Mouse (Mus musculus): Measurements from ENCODE around the gene Pacrg.

Gene Pacrg

GRCm38 (mm10) chr17:10406311-10406710 is 433.8 kb downstream of the Pacrg start:
- DNase-seq (ENCODE audit: low spot score in 2 of 2), result no peak

GRCm38 (mm10) chr17:10405906-10406305 is 434.2 kb downstream of the Pacrg start:
- no peak for DNase-seq (ENCODE audit: low spot score in 2 of 2)

- no peak for DNase-seq (ENCODE audit: low spot score in 2 of 2)
Measured at GRCm38 (mm10) chr17:10403186-10403585, 436.9 kb downstream of the Pacrg start.

GRCm38 (mm10) chr17:10402064-10402640 is 438.0 kb downstream of the Pacrg start:
- no peak for DNase-seq (ENCODE audit: low spot score in 2 of 2)

GRCm38 (mm10) chr17:10401529-10401928 is 438.6 kb downstream of the Pacrg start:
- no peak for DNase-seq (ENCODE audit: low spot score in 2 of 2)

- no peak for DNase-seq (ENCODE audit: low spot score in 2 of 2)
Measured at GRCm38 (mm10) chr17:10399706-10400105, 440.4 kb downstream of the Pacrg start.

- no peak for DNase-seq (ENCODE audit: low spot score in 2 of 2)
Measured at GRCm38 (mm10) chr17:10398871-10399270, 441.2 kb downstream of the Pacrg start.

GRCm38 (mm10) chr17:10397924-10398627 is 442.0 kb downstream of the Pacrg start:
- DNase-seq (ENCODE audit: low spot score in 2 of 2), result no peak

- DNase-seq (ENCODE audit: low spot score in 2 of 2), result no peak
Measured at GRCm38 (mm10) chr17:10397336-10397735, 442.8 kb downstream of the Pacrg start.

- DNase-seq (ENCODE audit: low spot score in 2 of 2), result no peak
Measured at GRCm38 (mm10) chr17:10396863-10397262, 443.2 kb downstream of the Pacrg start.

GRCm38 (mm10) chr17:10394855-10395254 is 445.3 kb downstream of the Pacrg start:
- no peak for DNase-seq (ENCODE audit: low spot score in 2 of 2)

GRCm38 (mm10) chr17:10393766-10394165 is 446.3 kb downstream of the Pacrg start:
- DNase-seq (ENCODE audit: low spot score in 2 of 2), result no peak

GRCm38 (mm10) chr17:10392342-10393034 is 447.6 kb downstream of the Pacrg start:
- DNase-seq (ENCODE audit: low spot score in 2 of 2), result peak; percentile 10 to 31

GRCm38 (mm10) chr17:10390232-10391172 is 449.6 kb downstream of the Pacrg start:
- no peak for DNase-seq (ENCODE audit: low spot score in 2 of 2)

- no peak for DNase-seq (ENCODE audit: low spot score in 2 of 2)
Measured at GRCm38 (mm10) chr17:10389740-10390139, 450.4 kb downstream of the Pacrg start.

GRCm38 (mm10) chr17:10386548-10386947 is 453.6 kb downstream of the Pacrg start:
- no peak for DNase-seq (ENCODE audit: low spot score in 2 of 2)

- no peak for DNase-seq (ENCODE audit: low spot score in 2 of 2)
Measured at GRCm38 (mm10) chr17:10383406-10383805, 456.7 kb downstream of the Pacrg start.

- no peak for DNase-seq (ENCODE audit: low spot score in 2 of 2)
Measured at GRCm38 (mm10) chr17:10378467-10379175, 461.5 kb downstream of the Pacrg start.

- DNase-seq (ENCODE audit: low spot score in 2 of 2), result no peak
Measured at GRCm38 (mm10) chr17:10377606-10378005, 462.5 kb downstream of the Pacrg start.

GRCm38 (mm10) chr17:10374316-10374715 is 465.8 kb downstream of the Pacrg start:
- no peak for DNase-seq (ENCODE audit: low spot score in 2 of 2)

GRCm38 (mm10) chr17:10373727-10374126 is 466.4 kb downstream of the Pacrg start:
- no peak for DNase-seq (ENCODE audit: low spot score in 2 of 2)
